Mouse (Mus musculus) heart, embryonic 16.5 days (tissue): ENCODE data around the gene Sgpp1. TPM values are rescaled to one million over a fixed set of nuclear protein-coding genes. Genes with fewer than 3 reads are reported as not detected.
A peak's percentile ranks its signal among the peaks of the same experiment; 100 is the strongest.

Source experiments
- ATAC-seq: fragments of 200-750 bp; cut with Nextera tagmentation; replicated peaks from 2 replicates; pipeline ENCODE4 v1.8.0; 2017; ENCODE audit warnings: moderate number of reproducible peaks; ENCODE audit not compliant: insufficient read depth, low FRiP score; ENCODE audit errors: extremely low read depth
- H3K27ac ChIP-seq: fragments of 300-500 bp; sonication (generic); 2 replicates; pipeline ENCODE4 v1.5.1; 2014; ENCODE audit warnings: mild to moderate bottlenecking, low read length, control low read depth, moderate library complexity
- H3K27me3 ChIP-seq: fragments of 300-500 bp; sonication (generic); 2 replicates; pipeline ENCODE4 v1.6.1; 2014; ENCODE audit warnings: low read length, mixed read lengths; ENCODE audit not compliant: control insufficient read depth, insufficient read depth
- H3K36me3 ChIP-seq: fragments of 300-500 bp; sonication (generic); 2 replicates; pipeline ENCODE4 v1.6.1; 2014; ENCODE audit not compliant: control insufficient read depth, insufficient read depth
- H3K4me1 ChIP-seq: fragments of 300-500 bp; sonication (generic); 2 replicates; pipeline ENCODE4 v1.6.1; 2014; ENCODE audit warnings: low read length, mixed read lengths; ENCODE audit not compliant: control insufficient read depth, insufficient read depth
- H3K4me2 ChIP-seq: fragments of 300-500 bp; sonication (generic); 2 replicates; pipeline ENCODE4 v1.6.1; 2014; ENCODE audit warnings: low read depth, mild to moderate bottlenecking, control low read depth, low read length
- H3K4me3 ChIP-seq: fragments of 300-500 bp; sonication (generic); 2 replicates; pipeline ENCODE4 v1.5.1; 2014; ENCODE audit warnings: mild to moderate bottlenecking, control low read depth, low read length
- H3K9ac ChIP-seq: fragments of 300-500 bp; sonication (generic); 2 replicates; pipeline ENCODE4 v1.6.1; 2014; ENCODE audit warnings: low read length, control low read depth
- H3K9me3 ChIP-seq: fragments of 300-500 bp; sonication (generic); replicated peaks from 2 replicates; pipeline ENCODE4 v1.6.1; 2016; ENCODE audit warnings: low read length; ENCODE audit not compliant: control insufficient read depth
- WGBS: fragments of 180-500 bp; shearing (Covaris S2); extraction: QIAGEN DNeasy Blood & Tissue Kit; methylation state at CpG from one replicate; pipeline ENCODE4 v1.1.7; 2014; 5-methylcytosine and 5-hydroxymethylcytosine counted together
- polyA plus RNA-seq: library from polyadenylated mRNA; unstranded; fragments of >200 nt; fragmentation: Nextera tagmentation; extraction: Ambion mirVana; gene quantifications from 2 replicates; pipeline ENCODE4 v1.2.1, GENCODE M21; 2015

Gene Sgpp1
- polyA plus RNA-seq, 1 experiment from 2014 or later = 15.9 TPM

DNA sequence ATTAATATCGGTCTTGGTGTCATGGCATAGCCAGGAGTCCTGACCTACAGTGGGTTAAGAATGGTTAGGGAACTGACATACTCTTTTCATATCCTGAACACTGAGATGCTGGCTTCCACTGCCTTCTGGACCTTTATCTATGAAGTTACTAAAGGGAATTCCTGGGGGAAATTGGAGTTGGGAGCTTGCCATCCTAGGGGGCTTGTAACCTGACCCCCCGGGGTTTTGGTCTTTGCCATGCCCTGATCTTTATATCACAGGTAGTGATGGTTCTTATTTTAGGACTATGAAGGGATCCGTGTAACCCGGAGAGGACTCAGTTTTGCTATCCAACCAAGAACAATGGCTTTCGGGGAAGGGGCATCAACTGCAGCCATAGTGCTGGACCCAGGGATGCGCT, 64.9 kb downstream of the Sgpp1 start:
- no peak for ATAC-seq
- 83% methylated on average over 6 of the region's 6 CpGs for WGBS
- peak overlapping the region; percentile 77; the same call in 1 of the 2 replicates for H3K9ac ChIP-seq
- no peak overlapping the region for H3K27ac ChIP-seq
- peaks cover 12% of the 10 kb centered on the region for H3K4me1 ChIP-seq
- H3K36me3 ChIP-seq = no peaks in the 10 kb centered on the region
- peak overlapping the region; percentile 66 for H3K4me3 ChIP-seq
- peak overlapping the region; percentile 70 for H3K4me2 ChIP-seq
- H3K9me3 ChIP-seq = no peaks in the 10 kb centered on the region
- no peaks in the 10 kb centered on the region for H3K27me3 ChIP-seq

DNA sequence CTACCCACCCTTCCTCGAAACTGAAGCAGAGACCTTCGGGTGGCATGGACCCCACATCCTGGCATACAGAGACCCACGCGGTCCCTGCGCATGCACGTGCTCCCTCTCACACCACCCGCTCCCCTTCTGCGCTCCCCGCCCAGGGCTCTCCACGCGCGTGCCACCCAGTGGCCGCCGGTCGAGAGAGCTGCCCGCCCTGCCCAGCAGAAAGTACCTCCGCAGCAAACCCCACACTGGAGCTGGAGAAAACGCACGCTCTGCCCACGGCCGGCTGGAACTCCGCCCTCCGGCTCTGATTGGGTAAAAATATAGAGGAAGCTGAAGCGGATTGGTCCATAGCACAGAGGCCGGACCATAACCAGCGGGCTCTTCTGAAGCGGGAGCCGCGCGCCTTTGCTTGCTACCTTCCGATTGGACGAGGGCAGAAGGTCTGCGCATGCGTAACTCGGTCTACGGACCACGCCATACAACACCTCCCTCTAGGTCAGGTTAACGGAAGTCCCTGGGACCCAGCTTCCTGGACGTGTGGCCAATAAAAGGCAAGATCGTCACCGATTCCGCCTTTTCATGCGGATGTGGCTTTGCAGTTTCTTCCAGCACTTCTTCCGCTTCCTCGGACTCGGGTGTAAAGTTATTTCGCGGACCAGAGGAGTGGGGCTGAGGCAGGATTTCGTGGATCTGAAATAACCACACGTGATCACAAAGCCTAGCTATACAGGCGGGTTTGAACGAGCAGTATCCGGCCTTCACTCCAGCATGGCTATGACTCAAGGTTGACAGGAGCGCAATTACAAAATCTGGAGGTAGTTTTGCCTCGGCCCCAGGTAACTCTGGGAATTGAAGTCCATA, 66.0 kb downstream of the Sgpp1 start, which contains the start of gene Wdr89:
Gene Wdr89 (minus strand): TSS at position 280 of the 849 bp plus-strand sequence.
- no peaks in the 10 kb centered on the region for H3K9me3 ChIP-seq
- peak within 1 kb of the TSS; percentile 77 for H3K4me3 ChIP-seq
- H3K4me2 ChIP-seq = peak within 1 kb of the TSS; percentile 87
- H3K4me1 ChIP-seq = peaks cover 12% of the 10 kb centered on the region
- H3K27me3 ChIP-seq = no peaks in the 10 kb centered on the region
- no peaks in the 10 kb centered on the region for H3K36me3 ChIP-seq
- peak within 1 kb of the TSS; percentile 86 for H3K9ac ChIP-seq
- peak within 1 kb of the TSS; percentile 90 for H3K27ac ChIP-seq
- ATAC-seq = peak; percentile 99
- under 1% methylated on average over 55 of the region's 55 CpGs for WGBS

DNA sequence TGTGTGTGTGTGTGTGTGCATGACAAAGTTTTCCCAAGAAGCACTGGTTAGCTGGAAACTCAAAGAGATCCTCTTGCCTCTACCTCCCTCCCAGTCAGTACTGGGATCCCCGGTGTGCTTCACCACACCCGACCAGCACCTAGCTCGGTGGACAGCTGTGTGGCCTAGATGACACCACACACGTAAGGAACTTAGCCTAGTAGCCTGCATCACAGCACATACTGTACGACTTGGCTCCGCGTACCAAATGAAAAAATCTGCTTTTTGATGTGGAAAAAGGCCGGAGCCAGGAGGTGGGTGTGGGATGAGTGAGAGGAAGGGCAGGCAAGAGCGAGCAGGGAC, 66.6 kb downstream of the Sgpp1 start:
- peak; percentile 12; the same call in 1 of the 2 replicates for ATAC-seq
- WGBS = 2% methylated on average over 9 of the region's 9 CpGs

DNA sequence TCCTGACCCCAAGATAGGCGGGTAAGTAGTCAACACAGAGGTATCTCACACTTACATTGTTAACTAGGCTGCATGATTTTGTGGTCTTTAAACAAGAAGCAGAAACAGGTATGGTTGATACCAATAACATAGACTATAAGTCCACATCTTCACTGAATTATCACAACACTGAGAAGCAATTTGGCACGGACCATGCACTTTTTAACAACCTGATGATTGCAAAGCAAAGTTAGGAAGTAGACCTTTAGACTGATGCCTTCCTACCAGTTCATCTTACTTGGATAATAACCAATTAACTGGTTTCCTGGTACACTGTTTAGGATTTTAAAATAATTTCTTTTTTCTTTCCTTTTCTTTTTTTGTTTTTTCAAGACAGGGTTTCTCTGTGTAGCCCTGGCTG, 67.3 kb downstream of the Sgpp1 start:
- Histone ChIP-seq H3K27me3 (no peaks in the 10 kb centered on the region), H3K9me3 (no peaks in the 10 kb centered on the region), H3K36me3 (no peaks in the 10 kb centered on the region), H3K4me1 (peaks cover 12% of the 10 kb centered on the region), H3K27ac (no peak overlapping the region), H3K4me3 (no peak overlapping the region), H3K9ac (no peak overlapping the region), H3K4me2 (no peak overlapping the region)
- WGBS = 89% methylated on average over 2 of the region's 2 CpGs
- ATAC-seq = no peak

More for the DNA sequence above, 66.6 kb downstream of the Sgpp1 start:
- H3K4me3 ChIP-seq = peak overlapping the region; percentile 77
- no peaks in the 10 kb centered on the region for H3K9me3 ChIP-seq
- H3K4me1 ChIP-seq = peaks cover 12% of the 10 kb centered on the region
- no peaks in the 10 kb centered on the region for H3K27me3 ChIP-seq
- H3K4me2 ChIP-seq = peak overlapping the region; percentile 87
- peak overlapping the region; percentile 86 for H3K9ac ChIP-seq
- H3K36me3 ChIP-seq = no peaks in the 10 kb centered on the region
- peak overlapping the region; percentile 86 for H3K27ac ChIP-seq

DNA sequence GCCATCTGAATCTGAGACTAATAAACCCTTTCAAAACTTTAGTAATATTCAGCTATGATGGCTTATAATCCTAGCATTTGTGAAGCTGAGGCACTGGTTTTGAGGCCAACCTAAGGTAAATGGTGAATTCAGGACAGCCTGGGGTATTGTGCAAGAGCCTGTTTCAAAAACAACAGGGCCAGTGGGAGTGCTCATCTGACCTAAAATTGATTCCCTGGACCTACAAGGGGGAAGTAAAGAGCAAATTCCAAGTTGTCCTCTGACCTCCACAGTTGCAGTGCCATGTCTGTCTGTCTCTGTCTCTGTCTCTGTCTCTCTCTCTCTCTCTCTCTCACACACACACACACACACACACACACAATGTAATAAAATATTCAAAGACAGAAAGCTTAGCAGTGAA, 68.6 kb downstream of the Sgpp1 start:
- Histone ChIP-seq H3K27me3 (no peaks in the 10 kb centered on the region), H3K9me3 (no peaks in the 10 kb centered on the region), H3K27ac (no peak overlapping the region), H3K4me2 (no peak overlapping the region), H3K4me3 (no peak overlapping the region), H3K4me1 (peaks cover 12% of the 10 kb centered on the region), H3K36me3 (no peaks in the 10 kb centered on the region), H3K9ac (no peak overlapping the region)
- no peak for ATAC-seq

DNA sequence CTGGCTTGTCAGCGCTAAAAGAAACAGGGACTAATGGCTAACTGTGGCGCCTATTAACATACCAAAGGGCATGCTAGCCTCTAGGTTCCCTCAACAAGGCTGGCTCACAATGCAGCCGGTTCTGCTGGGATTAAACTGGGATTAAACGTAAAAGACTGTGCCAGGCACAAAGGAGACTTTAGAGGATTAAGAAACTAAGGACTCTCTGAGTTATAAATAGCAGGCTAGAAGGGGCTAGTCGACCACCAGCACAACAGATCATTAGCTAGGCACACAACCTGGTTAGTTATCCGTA, 71.1 kb downstream of the Sgpp1 start:
- H3K4me1 ChIP-seq = peaks cover 4% of the 10 kb centered on the region; the same call in 1 of the 2 replicates
- 47% methylated on average over 6 of the region's 6 CpGs for WGBS
- no peak for ATAC-seq
- H3K27ac ChIP-seq = no peak overlapping the region
- no peaks in the 10 kb centered on the region for H3K36me3 ChIP-seq
- H3K9me3 ChIP-seq = no peaks in the 10 kb centered on the region
- H3K4me3 ChIP-seq = no peak overlapping the region
- no peak overlapping the region for H3K9ac ChIP-seq
- no peak overlapping the region for H3K4me2 ChIP-seq
- H3K27me3 ChIP-seq = no peaks in the 10 kb centered on the region

Other genes starting within 250 kb of the Sgpp1 start
- gene Ppp2r5e, start 139.5 kb downstream of the Sgpp1 start, polyA plus RNA-seq = 7.9 and 8.3 TPM in 2 replicates
- 5.3 and 10.9 TPM in 2 replicates for gene Wdr89, start 66.2 kb downstream of the Sgpp1 start, polyA plus RNA-seq
- gene Syne2, start 82.4 kb upstream of the Sgpp1 start, polyA plus RNA-seq = 38.4 and 42.0 TPM in 2 replicates